Mouse (Mus musculus) ovary, postnatal 10 days (tissue): ENCODE data around the gene Tgfb3.

Source experiments
- DNase-seq: peaks from one replicate; pipeline ENCODE4 v3.0.0; 2022; ENCODE audit warnings: low spot score

The Tgfb3 gene

GRCm38 (mm10) chr12:86078176-86078552 is 677 bp downstream of the Tgfb3 start:
- DNase-seq, result no peak

GRCm38 (mm10) chr12:86077736-86078135 is 1.1 kb downstream of the Tgfb3 start:
- DNase-seq, result peak; percentile 18

GRCm38 (mm10) chr12:86077322-86077721 is 1.5 kb downstream of the Tgfb3 start:
- peak; percentile 16 for DNase-seq

GRCm38 (mm10) chr12:86076321-86076901 is 2.4 kb downstream of the Tgfb3 start:
- DNase-seq, result peak; percentile 22

- no peak for DNase-seq
Measured at GRCm38 (mm10) chr12:86075358-86075757, 3.5 kb downstream of the Tgfb3 start.

GRCm38 (mm10) chr12:86074681-86075080 is 4.2 kb downstream of the Tgfb3 start:
- DNase-seq, result no peak

- DNase-seq, result no peak
Measured at GRCm38 (mm10) chr12:86071432-86071831, 7.4 kb downstream of the Tgfb3 start.

- DNase-seq, result no peak
Measured at GRCm38 (mm10) chr12:86064796-86065195, 14.0 kb downstream of the Tgfb3 start.

- no peak for DNase-seq
Measured at GRCm38 (mm10) chr12:86059341-86059740, 19.5 kb downstream of the Tgfb3 start.

- DNase-seq, result no peak
Measured at GRCm38 (mm10) chr12:86057516-86057915, 21.3 kb downstream of the Tgfb3 start.

GRCm38 (mm10) chr12:86056976-86057375 is 21.9 kb downstream of the Tgfb3 start:
- DNase-seq, result no peak

GRCm38 (mm10) chr12:86055306-86055705 is 23.5 kb downstream of the Tgfb3 start:
- no peak for DNase-seq

- no peak for DNase-seq
Measured at GRCm38 (mm10) chr12:86051477-86051876, 27.4 kb downstream of the Tgfb3 start.

- no peak for DNase-seq
Measured at GRCm38 (mm10) chr12:86049813-86050212, 29.0 kb downstream of the Tgfb3 start.

GRCm38 (mm10) chr12:86047376-86047775 is 31.5 kb downstream of the Tgfb3 start:
- DNase-seq, result no peak

- no peak for DNase-seq
Measured at GRCm38 (mm10) chr12:86046776-86047175, 32.1 kb downstream of the Tgfb3 start.

- DNase-seq, result no peak
Measured at GRCm38 (mm10) chr12:86046141-86046540, 32.7 kb downstream of the Tgfb3 start.

- DNase-seq, result no peak
Measured at GRCm38 (mm10) chr12:86039751-86040150, 39.1 kb downstream of the Tgfb3 start.

GRCm38 (mm10) chr12:86039078-86039477 is 39.8 kb downstream of the Tgfb3 start:
- DNase-seq, result no peak

- DNase-seq, result peak; percentile 9
Measured at GRCm38 (mm10) chr12:86037235-86037921, 41.5 kb downstream of the Tgfb3 start.

GRCm38 (mm10) chr12:86036368-86037166 is 42.3 kb downstream of the Tgfb3 start:
- DNase-seq, result no peak

GRCm38 (mm10) chr12:86035586-86035985 is 43.3 kb downstream of the Tgfb3 start:
- DNase-seq, result no peak

- no peak for DNase-seq
Measured at GRCm38 (mm10) chr12:86030932-86031331, 47.9 kb downstream of the Tgfb3 start.
